Mouse (Mus musculus) adrenal gland, postnatal 10 days (tissue): ENCODE results near the gene Tecrl. TPM values are rescaled to one million over a fixed set of nuclear protein-coding genes. Genes with fewer than 3 reads are reported as not detected.

Experiments used
- DNase-seq: peaks from one replicate; pipeline ENCODE4 v3.0.0; 2021; ENCODE audit warnings: mixed read lengths
- long read RNA-seq, 2 experiments: library from polyadenylated mRNA; stranded (forward); transcript quantifications; one replicate each; pipeline ENCODE4 v2.0.0; 2021
- total RNA-seq, 2 experiments: library from RNA; stranded (reverse); gene quantifications; 2 replicates each; pipeline ENCODE4 v1.2.3; 2021

Gene Tecrl
- 1 to 10 TPM in 1 of 2 experiments, under 1 TPM in 1; 0.15 to 3.9 TPM for total RNA-seq
- long read RNA-seq, experiment 1, result 0 reads
- long read RNA-seq, experiment 2, result 0 reads

DNA sequence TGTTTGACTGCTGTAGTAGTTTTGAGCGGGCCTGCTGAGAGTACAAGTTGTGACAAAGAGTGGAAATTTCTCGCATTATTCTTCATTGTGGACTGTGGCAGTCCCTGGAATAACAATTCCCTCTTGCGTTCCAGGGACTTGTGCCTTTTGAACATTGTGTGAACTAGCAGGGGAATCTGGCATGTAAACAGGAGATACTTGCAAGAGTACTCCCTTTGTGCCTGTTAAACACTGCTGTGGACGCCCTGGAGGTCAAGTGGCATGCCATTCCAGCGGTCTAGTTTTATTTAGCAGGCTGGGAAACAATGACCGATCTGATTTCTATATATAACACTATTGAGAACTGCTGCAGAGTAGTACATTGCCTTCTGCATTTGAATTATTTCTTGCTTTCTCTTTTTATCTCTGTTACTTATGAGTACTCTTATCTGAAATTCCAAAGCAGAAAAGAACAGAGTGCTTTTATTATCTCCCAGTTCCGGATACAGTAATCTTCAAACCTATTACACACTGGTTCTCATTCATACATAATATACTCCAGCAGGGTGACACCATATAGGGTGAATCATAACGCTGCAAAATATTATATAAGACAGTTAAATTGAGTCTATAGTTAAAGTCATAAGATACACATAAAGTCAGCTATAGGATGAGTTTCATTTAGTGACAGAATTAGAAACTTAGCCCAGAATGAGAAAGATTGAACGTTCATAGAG is at the start of gene Tecrl:
TSS of gene Tecrl (minus strand) at position 350 of the 716 bp plus-strand sequence.
- DNase-seq, result no peak

DNA sequence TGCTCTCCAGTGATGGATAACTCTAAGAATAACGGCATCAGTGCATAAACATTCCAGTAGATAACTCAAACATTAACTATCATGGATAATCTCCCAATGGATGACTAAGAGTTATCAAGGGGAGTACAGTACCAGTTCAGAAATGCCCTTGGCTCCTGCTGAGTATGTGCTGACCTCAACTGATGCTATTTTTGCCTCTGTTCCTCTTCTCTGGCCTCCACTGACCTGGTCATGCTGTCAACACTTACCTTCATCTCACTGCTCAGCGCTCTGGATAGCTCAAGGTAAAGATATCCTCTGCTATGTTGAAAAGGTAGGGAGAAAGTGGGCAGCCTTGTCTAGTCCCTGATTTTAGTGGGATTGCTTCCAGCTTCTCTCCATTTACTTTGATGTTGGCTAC is 30.0 kb upstream of the Tecrl start:
- no peak for DNase-seq

DNA sequence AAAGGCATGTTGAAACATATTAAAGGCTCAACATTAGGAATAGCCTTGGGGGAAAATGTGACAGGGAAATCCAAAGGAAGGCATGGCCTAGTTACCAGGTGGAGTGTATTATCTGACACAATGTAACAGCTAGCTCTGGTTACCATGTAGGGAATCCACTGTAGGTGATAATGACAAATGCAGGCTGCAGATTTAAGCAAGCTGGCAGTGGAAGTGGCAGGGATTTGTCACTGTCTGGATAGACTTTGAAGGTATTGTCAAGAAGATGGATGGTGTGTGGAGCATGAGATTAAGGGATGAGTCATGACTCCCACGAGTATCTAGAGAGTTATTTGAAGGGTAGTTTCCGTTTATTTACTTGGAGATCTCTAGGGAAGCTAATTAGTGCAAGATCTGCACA is 3.4 kb downstream of the Tecrl start:
- no peak for DNase-seq

DNA sequence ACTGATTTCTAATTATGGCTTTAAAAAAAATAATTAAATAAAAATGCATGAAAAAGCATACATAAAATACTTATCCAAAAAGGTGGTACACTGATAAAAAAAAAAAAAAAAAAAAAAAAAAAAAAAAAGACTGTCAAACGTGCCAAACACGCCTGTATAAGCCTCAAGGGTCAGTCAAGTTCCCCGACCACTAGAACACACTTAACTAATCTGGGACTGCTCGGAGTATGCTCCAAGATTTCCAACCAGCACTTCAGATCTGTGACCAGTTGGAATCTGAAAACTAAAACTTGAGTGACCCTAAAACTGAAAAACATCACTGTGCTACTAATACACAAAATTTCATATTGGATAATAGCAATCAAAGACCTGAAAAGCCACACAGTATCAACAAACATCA is 15.9 kb downstream of the Tecrl start:
- no peak for DNase-seq

DNA sequence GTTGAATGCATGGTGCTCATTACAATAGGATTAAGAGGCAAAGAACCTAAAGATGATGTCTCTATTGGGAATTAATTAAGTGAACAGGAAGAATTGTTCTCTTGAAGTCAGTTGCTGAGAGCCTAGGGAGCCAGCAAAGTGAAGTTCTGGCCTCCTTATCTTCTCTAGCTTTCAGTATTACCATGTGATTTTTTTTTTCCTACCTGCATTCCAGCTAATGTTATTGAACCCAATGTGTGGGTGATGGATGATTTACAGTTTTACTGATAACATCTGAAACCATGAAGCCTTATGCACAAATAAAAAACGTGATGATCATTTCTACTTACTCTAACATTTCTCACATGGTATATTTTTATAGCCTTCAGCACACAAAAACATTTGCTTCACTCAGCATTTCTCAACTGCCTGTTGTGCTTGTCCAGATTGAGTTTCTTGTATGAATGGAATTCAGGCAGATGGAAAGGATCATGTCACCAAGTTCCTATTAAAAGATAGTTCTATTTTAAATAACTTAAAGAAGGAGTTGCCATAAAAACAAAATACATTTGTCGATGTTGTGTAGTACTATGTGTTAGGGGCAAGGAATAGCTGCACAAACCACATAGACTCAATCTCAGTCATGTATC is 87.7 kb downstream of the Tecrl start:
- DNase-seq, result no peak

DNA sequence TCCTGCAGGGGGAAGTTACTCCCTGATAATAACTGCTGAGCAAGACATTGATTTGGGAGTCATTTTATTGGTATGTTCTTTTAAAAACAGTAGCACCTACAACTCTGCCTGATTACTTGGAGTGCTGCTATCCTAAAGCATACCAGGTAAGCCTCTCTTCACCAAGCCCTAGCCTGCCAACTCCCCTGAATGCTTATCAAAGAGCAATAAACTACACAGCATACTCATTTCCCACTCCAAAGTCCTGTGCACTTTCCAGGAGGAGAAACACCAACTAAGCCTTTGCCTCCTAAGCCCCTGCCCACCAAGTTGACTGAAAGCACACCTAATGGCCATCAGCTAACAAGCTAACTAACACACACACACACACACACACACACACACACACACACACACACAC is 94.9 kb downstream of the Tecrl start:
- DNase-seq, result no peak

DNA sequence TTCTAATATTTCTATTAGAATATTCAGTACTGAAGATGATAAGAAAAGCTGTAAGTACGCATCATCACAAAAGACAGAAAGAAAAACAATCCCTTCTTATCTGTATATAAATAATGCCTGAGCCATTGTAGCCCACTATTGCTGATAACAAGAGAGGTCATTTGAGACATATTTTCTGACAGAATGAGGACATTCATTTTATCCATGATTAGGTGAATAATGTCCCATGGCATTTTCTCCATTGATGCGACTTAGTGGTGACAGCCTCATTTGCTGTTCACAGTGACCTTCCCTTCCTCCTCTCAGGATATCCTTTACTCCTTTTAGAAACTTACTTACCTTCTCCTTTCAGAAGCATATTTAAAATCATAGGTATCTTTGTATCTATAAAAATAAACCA is 100.9 kb downstream of the Tecrl start:
- DNase-seq, result no peak

DNA sequence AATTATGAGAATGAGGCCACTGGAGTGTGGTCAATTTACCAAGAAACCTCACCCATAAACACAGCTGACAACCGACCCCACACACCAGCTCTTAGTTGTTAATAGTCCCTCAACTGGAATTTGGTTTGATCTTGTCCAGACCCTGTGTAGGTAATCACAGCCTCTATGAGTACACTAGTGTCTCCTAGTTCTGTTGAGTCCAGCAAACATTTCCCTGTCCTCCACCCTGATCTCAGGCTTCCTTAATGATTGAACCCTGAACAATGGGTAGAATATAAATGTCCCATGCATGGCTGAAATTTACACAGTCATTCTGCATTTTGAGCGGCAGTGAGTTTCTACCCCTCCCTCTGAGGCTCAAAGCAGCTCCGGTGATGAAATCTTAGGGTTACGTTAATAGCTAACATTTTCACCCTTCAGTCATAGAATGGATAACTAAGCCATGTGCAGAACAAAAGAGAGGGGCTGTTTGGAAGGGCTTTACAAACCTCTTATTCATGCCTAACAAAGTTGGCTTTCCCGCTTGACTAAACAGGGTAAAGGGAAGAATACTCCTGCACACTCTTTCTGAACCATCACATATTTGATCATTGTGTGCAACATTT is 116.0 kb downstream of the Tecrl start:
- no peak for DNase-seq
